Mouse (Mus musculus) hindbrain, embryonic 12.5 days (tissue): ENCODE results near the gene Il1f6. TPM values are rescaled to one million over a fixed set of nuclear protein-coding genes. Genes with fewer than 3 reads are reported as not detected.

Experiments
- polyA plus RNA-seq: library from polyadenylated mRNA; unstranded; fragments of >200 nt; fragmentation: Nextera tagmentation; extraction: Ambion mirVana; gene quantifications from 2 replicates; pipeline ENCODE4 v1.2.1, GENCODE M21; 2016

Il1f6 gene
- polyA plus RNA-seq, 1 experiment from 2014 or later, result not detected

Other genes with a start within 250 kb of the Il1f6 start
- gene Hnmt, start 166.0 kb upstream of the Il1f6 start, polyA plus RNA-seq, result 1.2 and 2.2 TPM in 2 replicates
- gene Tbpl2, start 118.8 kb upstream of the Il1f6 start, polyA plus RNA-seq, result not detected in 2 replicates
- not detected in 2 replicates for gene Il1f8, start 62.3 kb upstream of the Il1f6 start, polyA plus RNA-seq
- gene Il1f9, start 28.9 kb upstream of the Il1f6 start, polyA plus RNA-seq, result not detected in 2 replicates
- 0.18 TPM in 1 of 2 replicates, not detected in the other for gene Il1f5, start 61.5 kb downstream of the Il1f6 start, polyA plus RNA-seq
- not detected in 2 replicates for gene Il1f10, start 75.8 kb downstream of the Il1f6 start, polyA plus RNA-seq
- 0.31 TPM in 1 of 2 replicates, not detected in the other for gene Il1rn, start 121.4 kb downstream of the Il1f6 start, polyA plus RNA-seq
- 1.7 and 2.0 TPM in 2 replicates for gene Psd4, start 152.2 kb downstream of the Il1f6 start, polyA plus RNA-seq